Mouse (Mus musculus): ENCODE results near the gene Clspn. TPM values are rescaled to one million over a fixed set of nuclear protein-coding genes. Genes with fewer than 3 reads are reported as not detected.
"Not testable (repeated sequence)": the region's sequence is repeated elsewhere in the genome, so short reads cannot be mapped to it uniquely, and the experiment has no call there.

Gene Clspn
- 1 to 10 TPM; 2.5 to 2.6 TPM for total RNA-seq (2021)
- long read RNA-seq, experiment 1, partial matches to known transcripts, result 1 of 2 reads
- long read RNA-seq, experiment 1, other reads (novel, unspliced or antisense), result 1 of 2 reads
- long read RNA-seq, experiment 2, partial matches to known transcripts, result 1 of 1 reads
- long read RNA-seq, experiment 2, other reads (novel, unspliced or antisense), result 0 of 1 reads

DNA sequence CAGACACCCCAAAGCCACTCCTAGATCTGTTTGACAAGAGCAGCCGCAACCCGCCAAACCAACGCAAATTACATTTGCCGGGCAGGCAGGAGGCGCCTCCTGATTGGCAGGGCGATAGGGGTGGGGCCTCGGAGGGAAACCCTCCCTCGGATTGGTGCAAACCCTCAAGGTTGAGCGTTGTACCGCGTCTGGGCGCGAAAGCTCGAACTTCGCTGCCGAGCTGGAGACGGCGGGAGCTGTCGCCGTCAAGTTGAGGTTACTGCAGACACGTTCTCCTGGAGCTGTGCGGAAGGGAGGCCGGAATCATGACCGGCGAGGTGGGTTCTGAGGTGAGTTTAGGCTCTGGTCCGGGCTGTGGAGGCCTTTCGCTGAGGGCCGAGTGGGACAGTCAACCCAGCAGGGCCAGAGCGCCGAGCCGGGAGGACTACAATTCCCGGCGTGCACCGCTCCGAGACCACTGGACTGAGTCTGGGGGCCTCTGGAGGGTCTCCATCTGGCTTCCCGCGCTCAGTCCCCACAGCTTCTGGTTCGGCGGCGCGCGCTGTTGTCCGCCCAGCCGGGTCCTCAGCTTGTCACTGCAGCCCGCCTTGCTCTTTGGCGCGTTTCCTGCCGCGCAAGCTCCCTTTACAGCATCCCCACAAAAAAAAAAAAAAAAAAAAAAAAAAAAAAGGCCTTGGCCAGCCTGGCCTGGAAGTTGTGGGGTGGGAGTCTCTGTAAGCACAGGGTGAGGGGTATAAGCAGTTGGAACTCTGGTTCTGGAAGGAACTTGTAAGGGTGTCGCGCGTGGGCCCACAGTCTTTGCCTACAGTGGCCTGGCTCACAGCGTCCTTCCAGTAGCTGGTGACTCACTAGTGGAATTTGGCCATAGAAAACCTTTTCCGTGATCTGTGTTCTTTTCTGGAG, at the start of gene Clspn:
Clspn (plus strand) TSS at position 127 of the 903 bp plus-strand sequence.
- peak; percentile 79 to 82 for DNase-seq (ENCODE audit: low spot score in 2 of 2)

DNA sequence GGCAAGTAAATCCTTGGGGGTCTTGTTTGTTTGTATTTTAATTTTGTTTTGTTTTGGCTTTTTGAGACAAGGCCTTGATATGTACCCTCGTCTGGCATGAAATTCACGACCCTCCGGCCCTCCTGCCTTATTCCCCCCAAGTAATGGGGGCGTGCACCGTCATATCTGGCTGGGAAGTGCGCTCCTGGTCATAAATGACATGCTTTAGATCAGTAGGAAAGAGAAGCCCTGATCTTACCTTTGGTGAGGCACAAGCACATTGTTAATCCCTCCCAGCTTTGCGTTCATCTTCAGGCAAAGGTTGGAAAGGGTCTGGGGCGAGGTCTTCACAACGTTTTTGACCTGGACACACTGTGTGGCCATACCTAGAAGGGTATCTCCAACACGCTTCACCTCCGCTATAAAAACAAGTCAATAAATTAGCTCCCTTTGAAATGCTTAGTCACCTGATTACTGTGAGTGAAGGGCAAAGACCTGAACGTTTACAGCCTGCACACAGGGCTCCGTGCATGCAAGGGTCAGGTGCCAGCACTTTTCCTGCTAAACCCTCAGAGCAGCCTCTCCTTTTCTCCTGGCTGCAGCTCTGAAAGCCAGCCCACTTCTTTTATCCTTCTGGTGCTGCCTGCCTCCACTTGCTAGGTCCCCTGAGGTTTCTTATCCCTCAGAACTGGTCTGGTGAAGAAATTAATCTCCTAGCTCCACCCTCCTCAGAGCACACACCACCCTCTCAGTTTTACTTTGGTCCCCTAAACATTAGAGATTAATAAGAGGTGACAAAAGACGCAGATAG, 48.4 kb upstream of the Clspn start:
- no peak for DNase-seq (ENCODE audit: low spot score in 2 of 2)

DNA sequence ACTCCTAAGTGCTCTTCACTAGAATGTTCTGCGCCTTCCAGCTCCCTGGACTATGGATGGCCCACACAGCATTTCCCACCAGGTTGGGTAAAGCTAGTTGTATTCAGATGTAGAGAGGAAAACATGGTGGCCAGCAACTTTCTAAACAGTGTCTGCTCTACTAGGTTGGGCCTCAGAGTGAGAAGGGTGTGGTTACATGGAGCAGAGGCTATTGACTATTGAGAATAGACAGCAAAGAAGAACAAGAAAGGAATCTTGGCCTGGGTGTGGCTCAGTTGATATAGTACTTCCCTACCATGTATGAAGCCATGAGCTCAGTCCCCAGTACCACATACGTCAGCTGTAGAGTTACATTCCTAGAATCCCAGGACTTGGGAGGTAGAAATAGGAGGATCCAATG, 47.7 kb upstream of the Clspn start:
- no peak for DNase-seq (ENCODE audit: low spot score in 2 of 2)

DNA sequence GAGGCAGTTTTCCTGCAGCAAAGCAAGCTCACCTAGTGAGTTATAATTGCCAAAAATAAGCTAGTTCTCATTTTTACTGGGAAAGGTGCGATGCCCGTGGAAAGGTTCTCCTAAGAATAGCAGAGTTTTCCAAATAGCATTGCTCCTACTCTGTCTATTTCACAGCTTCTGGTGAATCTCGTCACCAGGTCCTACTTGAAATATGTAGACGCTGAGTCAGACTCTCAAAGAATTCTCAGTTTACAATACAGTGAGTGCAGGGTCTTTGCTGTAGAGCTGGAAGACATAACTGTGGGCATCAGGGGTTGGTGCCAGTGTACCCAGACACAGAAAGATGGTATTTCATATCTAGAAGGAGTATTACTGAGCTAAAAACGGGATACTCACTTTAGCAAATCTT, 45.7 kb upstream of the Clspn start:
- no peak for DNase-seq (ENCODE audit: low spot score in 2 of 2)

DNA sequence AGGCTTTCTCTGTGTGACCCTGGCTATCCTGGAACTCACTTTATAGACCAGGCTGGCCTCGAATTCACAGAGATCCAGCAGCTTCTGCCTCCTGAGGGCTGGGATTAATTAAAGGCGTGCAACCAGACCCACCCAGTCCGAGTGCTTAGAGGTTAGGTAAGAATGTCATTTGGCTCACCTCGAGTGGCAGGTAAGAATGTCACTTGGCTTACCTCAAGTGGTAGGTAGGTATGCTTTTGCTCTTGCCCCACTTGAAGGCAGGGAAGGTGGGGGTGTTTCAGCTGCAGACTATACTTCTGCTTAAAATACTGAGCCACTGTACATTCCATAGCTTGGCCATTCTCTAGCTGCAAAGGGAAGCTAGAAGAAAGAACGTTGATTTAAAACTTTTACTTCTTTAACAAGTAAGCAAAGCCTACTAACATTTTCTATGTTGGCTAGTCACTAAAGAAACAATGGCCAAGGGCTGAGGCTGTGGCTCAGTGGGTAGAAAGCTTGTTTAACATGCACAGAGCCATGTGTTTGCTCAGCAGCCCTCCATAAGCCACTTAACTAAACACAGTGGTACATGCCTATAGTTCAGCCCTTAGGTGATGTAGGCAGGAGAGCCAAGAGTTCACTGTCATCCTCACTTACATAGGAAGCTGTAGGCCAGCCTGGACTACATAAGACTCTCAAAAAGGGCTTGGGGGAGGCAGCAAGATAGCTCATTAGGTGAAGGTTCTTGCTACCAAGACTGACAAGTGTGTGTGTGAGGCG, 44.2 kb upstream of the Clspn start:
- no peak for DNase-seq (ENCODE audit: low spot score in 2 of 2)

DNA sequence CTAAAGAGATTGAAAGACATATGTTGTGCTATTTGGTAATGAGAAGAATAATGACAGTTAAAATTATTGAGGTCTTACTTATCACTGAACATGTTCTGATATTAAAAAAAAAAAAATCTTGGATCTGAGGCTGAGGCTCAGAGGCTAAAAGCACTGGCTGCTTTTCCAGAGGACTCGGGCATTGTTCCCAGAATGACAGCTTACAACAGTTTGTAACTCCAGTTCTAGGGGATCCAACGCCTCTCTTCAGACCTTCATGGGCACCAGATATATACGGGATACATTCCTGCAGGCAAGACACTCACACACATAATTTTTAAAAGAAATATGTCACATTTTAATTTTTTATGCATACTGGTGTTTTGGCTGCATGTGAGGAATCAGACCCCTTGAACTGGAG, 30.6 kb upstream of the Clspn start:
- DNase-seq (ENCODE audit: low spot score in 2 of 2), result peak; percentile 20 to 79

DNA sequence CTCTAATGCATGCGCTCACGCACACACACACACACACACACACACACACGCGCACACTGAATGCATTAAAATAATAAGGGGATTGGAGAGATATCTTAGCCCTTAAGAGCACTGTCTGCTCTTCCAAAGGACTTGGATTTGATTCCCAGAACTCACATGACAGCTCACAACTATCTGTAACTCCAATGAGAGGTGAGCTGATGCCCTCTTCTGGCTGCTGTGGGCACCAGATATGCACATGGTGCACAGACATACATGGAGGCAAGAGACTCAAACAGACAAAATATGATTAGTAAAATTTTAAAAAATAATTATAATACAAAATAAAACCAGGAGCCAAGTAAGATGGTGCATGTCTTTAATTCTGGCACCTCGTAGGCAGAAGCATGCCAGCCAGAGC, 29.9 kb upstream of the Clspn start:
- no peak for DNase-seq (ENCODE audit: low spot score in 2 of 2)

DNA sequence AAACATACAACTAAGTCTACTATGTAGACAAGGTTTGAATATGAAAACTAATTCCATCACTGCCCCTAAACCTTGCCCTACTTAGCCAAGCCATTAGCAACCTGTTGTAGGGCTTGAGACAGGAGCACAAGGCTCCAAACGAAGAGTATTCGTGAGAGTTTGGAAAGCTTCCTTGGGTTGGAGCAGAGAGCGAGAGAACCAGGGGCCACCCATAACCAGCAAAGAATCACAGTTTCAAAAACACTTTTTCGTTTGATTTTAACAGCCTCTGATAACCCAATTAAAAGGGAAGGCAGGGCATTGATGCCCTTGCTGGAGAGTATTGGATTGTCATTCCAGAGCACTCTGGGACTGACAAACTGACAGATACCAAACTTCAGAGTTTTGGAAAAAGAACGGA, 24.4 kb upstream of the Clspn start:
- no peak for DNase-seq (ENCODE audit: low spot score in 2 of 2)

DNA sequence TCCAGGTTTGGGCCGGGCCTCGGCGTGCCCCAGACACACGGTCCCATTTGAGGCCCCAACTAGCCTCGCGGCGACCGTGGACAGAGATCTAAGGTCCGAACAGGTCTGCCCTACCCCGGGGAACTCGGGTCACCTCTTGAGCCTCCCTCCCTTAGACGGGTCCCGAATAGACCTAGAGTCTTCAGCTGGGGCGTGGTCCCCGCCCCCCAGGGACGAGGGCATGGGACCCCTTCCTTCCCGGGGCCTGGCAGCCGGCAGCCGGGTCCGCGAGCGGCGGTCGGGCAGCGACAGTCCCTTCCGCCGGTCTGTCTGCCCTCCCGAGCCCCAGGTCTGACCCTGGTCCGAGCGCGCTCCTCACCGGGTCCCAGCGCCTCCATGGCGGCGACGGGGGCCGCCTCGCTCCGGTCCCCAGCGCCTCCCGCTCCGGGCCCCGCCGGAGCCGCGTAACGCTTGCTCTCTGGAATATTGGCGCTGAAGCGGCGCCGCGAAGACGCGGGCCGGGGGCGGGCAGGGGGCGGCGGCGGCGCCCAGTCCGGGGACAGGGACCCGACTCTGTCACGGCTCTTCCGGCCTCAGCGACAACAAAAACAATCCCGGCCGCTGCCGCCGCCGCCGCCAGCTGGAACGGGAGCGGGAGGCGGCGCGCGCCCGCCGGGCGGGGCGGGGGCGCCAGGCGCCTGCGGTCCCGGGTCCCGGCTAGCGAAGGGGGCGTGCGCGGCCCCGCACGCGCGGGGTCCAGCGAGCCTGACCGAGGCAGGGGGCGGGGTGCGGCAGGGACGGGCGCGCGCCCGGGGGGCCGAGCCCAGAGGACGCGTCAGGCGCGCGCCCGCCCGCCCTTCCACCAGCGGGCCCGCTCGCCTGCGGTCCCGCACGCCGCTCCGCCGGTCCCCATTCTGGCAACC, 23.7 kb upstream of the Clspn start, which contains the start of gene Ago4:
Ago4 (minus strand) TSS at position 646 of the 902 bp plus-strand sequence.
- peak; percentile 28 to 44 for DNase-seq (ENCODE audit: low spot score in 2 of 2)

DNA sequence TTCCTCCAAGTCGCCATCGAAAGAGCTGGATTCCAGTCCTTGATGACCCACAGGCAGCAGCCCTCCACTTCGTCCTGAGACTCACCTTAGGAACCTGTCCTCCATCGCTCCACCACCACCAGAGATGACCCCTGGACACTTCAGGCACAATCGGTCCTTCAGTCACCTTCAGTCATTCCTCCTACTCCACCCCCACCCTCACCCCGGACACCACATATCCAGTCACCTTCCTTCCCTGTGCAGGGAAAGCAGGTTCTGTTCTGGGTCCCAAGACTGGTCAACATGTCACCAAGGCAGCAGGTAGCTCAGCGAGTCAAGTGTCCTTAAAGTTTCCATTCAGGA, 23.0 kb upstream of the Clspn start:
- DNase-seq (ENCODE audit: low spot score in 2 of 2), result no peak

DNA sequence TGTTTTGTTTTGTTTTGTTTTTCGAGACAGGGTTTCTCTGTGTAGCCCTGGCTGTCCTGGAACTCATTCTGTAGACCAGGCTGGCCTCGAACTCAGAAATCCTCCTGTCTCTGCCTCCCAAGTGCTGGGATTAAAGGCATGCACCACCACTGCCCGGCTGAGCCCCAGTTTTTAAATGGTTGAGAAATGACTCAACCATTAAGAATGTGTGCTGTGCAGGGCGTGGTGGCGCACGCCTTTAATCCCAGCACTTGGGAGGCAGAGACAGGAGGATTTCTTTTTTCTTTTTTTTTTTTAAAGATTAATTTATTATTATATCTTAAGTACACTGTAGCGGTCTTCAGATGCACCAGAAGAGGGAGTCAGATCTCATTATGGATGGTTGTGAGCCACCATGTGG, 21.1 kb upstream of the Clspn start:
- DNase-seq (ENCODE audit: low spot score in 2 of 2), result not testable (repeated sequence)

DNA sequence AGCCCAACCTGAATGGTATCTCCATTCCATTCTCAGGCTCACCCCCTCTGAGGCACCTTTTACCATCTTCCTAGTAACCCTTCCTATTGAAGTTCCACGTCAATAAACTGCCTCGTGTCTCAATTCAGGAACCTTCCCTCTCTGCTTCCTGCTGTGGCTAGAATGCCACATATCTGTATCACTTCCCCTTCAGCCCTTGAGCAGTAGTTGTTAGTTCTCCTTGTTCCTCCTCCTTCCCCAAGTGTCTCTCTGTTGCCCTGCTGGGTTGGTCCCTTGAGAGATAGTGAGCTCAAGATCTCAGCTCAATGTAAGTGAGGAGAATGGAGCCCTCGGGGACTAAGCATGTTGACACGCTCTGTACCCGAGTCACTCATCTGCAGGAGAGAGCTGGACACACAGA, 19.9 kb upstream of the Clspn start:
- no peak for DNase-seq (ENCODE audit: low spot score in 2 of 2)

DNA sequence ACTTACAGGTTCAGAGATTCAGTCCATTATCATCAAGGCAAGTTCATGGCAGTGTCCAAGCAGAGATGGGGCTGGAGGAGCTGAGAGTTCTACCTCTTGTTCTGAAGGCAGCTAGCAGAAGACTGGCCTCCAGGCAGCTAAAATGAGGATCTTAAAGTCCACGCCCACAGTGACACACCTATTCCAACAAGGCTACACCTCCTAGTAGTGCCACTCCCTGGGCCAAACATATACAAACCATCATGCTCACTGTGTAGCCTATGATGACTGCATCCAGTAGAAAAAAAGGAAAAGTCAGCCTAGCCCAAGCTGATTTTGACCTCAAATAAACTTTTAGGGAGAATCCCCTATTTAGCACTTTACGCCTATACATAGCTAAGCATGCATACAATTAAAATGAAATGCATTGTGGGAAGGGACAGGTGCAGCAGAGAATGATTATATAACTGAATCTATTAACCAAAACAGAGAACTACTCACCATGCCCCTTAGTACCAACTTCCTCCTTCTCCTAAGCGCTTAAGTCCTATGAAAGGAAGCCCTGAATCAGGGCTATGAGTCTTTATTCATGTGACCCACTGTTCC, 16.2 kb upstream of the Clspn start:
- no peak for DNase-seq (ENCODE audit: low spot score in 2 of 2)

DNA sequence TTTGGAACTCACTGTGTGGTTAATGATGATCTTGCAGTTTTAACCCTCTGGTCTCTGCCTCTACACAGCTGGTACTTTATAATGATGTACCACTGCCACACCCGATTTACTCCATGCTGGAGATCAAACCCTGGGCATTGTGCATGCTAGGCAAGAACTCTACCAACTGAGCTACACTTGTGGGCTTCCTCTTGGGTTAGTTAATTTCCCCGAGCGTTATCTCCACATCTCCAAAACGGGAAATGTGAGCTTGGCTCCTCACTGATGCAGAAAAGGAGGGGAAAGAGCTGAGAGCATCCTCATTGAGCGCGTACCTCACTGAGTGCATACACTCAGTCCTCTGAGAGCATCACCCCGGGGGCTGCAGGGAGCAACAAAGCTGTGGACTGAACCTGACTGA, 13.9 kb upstream of the Clspn start:
- DNase-seq (ENCODE audit: low spot score in 2 of 2), result no peak

DNA sequence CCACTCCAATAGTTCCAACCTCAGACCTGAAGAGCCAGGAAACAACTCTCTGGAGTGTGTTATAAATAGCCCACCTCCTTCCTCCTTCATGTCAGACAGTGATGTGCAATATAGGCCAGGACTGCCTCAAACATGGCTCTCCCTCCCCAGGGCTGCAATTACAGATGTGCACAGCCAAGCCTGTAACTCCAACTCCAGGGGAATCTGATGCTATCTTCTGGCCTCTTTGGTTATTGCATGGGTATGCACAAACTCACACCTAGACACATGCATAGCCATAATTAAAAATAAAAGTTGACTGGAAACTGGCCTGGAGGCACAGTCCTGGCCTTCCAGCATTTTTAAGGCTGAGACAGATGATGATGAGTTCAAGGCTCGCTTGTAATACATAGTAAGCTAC, 11.7 kb upstream of the Clspn start:
- no peak for DNase-seq (ENCODE audit: low spot score in 2 of 2)

DNA sequence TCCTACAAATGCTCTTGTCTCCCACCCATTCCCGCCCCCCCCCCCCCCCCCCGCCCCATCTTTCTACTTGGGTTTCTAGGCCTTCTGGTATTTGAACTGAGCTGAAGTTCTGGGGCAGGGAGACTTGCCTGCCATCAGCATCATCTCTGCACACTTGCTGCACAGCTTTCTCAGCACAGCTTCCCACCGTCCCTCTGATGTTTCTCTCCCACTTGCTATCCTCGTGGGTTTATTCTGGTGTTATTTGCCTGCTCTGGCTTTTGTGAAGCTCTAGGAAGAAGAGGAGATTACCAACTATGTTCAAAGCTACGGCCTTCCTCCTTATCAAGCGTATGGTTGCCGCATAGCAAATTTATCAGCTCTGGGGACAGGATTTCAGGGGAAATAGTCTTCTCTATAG, 11.0 kb upstream of the Clspn start:
- DNase-seq (ENCODE audit: low spot score in 2 of 2), result no peak

DNA sequence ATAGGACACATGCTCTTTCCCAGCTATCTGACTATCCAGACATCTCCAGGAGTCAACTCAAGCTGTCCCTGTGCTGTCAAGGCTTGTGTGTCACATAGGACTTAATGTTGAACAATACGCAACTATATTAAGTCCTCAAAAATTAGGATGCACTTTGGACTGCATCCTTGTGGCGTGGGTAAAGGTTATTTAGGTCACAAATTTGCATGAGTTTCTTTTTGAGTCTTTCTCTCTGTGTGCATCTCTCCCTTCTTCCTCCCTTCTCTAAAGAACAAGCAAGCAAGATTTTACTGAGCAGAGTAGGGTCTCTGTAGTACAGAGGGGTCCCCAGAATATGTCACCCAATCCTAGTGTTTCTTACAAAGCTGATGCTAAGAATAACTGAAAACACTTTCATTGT, 10.6 kb upstream of the Clspn start:
- no peak for DNase-seq (ENCODE audit: low spot score in 2 of 2)

DNA sequence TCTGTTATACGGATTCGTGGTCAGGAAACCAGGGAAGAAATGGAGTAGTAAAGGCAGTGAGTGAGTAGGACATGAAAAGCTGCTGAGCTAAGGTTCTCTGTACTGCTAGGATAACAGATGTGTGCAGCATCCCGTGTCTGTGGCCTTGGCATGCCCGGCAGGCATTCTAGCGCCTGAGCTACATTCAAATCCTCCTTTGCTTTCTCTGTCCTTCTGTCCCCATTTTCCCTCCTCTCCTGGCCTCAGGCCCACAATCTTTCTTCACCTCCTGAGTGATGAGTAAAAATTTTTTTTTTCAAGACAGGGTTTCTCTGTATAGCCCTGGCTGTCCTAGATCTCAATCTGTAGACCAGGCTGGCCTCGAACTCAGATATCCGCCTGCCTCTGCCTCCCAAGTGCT, 4.6 kb upstream of the Clspn start:
- no peak for DNase-seq (ENCODE audit: low spot score in 2 of 2)

DNA sequence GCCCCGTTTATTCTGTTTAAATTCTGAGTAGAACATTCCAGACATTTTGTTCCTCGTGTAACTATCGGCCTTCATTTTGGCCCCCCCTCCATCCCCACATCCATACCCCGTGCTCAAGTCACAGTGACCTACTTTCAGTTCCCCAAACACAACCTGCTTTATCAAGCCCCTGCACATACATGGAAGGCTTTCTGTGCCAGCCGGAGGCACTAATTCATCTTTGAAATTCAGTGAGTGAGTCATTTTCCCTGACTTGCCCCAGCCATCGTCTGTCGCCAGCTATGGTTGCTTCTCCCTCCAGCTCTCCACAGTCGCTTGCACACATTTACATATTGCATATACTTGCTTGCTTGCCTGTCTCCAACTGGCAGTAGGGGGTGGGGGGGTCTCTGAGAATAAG, 3.6 kb upstream of the Clspn start:
- no peak for DNase-seq (ENCODE audit: low spot score in 2 of 2)

DNA sequence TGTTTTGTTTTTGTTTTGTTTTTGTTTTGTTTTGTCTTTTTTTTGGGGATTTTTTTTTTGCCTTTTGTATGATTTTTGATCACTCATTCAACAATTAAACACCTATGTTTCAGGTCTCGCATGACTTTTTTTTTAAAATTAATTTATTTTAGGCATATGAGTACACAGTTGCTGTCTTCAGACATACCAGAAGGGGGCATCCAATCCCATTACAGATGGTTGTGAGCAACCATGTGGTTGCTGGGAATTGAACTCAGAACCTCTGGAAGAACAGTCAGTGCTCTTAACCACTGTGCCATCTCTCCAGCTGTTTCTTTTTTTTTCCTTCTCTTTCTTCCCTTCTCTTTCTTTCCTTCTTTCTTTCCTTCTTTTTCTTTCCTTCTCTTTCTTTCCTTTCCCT, 3.0 kb upstream of the Clspn start:
- no peak for DNase-seq (ENCODE audit: low spot score in 2 of 2)

All from layer of hippocampus, postnatal 14 days (tissue).